Mouse (Mus musculus): ENCODE results near the gene Anxa9. TPM values are rescaled to one million over a fixed set of nuclear protein-coding genes. Genes with fewer than 3 reads are reported as not detected.

The Anxa9 gene
- polyA plus RNA-seq, 1 experiment from 2014 or later = 0.47 TPM

DNA sequence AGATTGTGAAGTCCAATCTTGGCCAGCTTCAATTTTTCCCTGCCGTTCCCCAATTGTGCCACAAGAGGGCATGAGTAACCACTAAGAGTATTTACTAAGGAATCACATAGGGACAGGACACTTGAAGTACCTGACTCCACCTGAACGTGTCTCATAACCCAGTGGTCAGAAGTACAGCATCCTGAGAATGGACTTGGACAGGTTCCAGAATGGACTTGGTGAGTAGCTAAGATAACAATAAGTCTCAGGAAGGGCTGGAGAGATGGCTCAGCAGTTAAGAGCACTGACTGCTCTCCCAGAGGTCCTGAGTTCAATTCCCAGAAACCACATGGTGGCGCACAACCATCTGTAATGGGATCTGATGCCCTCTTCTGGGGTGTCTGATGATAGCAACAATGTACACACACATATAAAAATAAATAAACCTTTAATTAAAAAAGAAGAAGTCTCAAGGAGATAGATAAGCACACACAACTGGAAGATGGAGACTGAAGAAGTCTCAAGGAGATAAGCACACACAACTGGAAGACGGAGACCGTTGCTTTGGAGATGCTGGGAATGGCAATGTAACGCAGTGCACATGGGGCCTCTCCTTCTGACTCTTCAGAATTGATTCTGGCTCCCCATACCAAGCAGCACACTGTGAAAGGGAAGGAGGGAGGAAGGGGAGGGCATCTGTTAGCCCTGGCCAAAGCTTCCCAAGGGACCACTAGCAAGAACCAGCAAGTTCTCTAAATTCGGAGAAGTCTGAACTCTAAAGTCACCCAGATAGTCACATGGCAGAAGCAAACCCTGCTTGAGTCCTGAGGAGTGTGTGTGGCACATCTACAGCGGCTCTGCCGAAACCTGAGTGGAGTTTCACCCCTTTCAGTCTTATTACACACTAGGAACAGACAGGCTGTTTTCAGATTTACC is 4.2 kb upstream of the Anxa9 start:
- H3K4me3 ChIP-seq = no peak overlapping the region
- H3K4me1 ChIP-seq (replicated peaks) = peaks cover 14% of the 10 kb centered on the region
- no peak overlapping the region for H3K9ac ChIP-seq
- H3K27ac ChIP-seq (replicated peaks) = no peak overlapping the region
- H3K27me3 ChIP-seq = no peaks in the 10 kb centered on the region
- no peak for ATAC-seq (ENCODE audit: low FRiP score, low read depth)
- no peaks in the 10 kb centered on the region for H3K36me3 ChIP-seq
- WGBS = 63% methylated on average over 9 of the region's 9 CpGs
- H3K4me2 ChIP-seq = no peak overlapping the region
- H3K9me3 ChIP-seq = no peaks in the 10 kb centered on the region

DNA sequence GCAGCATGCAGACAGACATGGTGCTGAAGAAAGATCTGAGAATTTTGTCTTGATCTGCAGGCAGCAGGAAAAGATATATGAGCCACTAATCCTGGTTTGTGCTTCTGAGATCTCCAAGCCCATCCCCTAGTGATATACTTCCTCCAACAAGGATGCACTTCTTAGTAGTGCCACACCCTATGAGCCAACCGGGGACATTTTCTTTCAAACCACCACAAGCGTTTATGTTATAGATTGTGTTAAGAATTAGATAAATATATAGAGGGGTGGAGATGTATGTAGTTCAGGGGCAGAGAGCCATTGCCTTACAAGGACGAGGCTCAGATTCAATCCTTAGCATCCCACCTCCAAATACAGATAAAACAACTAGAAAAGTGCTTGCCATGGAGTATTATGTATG is 3.5 kb upstream of the Anxa9 start:
- Histone ChIP-seq H3K36me3 (no peaks in the 10 kb centered on the region), H3K27me3 (no peaks in the 10 kb centered on the region), H3K27ac (replicated peaks) (no peak overlapping the region), H3K4me1 (replicated peaks) (peaks cover 8% of the 10 kb centered on the region), H3K9me3 (no peaks in the 10 kb centered on the region), H3K4me2 (no peak overlapping the region), H3K4me3 (no peak overlapping the region), H3K9ac (no peak overlapping the region)
- 72% methylated on average over 3 of the region's 3 CpGs for WGBS
- no peak for ATAC-seq (ENCODE audit: low FRiP score, low read depth)

DNA sequence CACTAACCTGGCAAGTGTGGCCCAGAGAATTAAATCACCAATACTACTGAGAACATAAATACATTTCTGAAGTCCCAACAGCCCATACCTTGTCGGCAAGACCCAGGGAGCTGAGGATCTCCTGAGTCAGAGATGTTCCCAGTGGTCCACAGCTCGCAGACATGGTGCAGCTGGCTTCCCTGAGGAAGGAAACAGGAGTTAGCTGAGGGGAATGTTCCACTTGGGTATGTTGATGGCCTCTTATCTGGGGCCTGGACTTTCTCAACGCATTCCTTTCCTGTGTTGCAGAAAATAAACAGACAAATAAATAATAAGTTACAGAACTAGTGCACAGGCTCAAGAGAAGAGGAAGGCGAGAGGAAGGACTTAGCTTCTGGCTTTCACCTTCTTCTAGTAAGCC is 732 bp downstream of the Anxa9 start:
- H3K27ac ChIP-seq (replicated peaks) = no peak overlapping the region
- H3K4me1 ChIP-seq (replicated peaks) = no peaks in the 10 kb centered on the region
- H3K27me3 ChIP-seq = no peaks in the 10 kb centered on the region
- no peak overlapping the region for H3K4me2 ChIP-seq
- no peaks in the 10 kb centered on the region for H3K36me3 ChIP-seq
- no peak overlapping the region for H3K4me3 ChIP-seq
- H3K9me3 ChIP-seq = no peaks in the 10 kb centered on the region
- H3K9ac ChIP-seq = no peak overlapping the region
- ATAC-seq (ENCODE audit: low FRiP score, low read depth) = no peak
- 85% methylated on average over 4 of the region's 4 CpGs for WGBS

DNA sequence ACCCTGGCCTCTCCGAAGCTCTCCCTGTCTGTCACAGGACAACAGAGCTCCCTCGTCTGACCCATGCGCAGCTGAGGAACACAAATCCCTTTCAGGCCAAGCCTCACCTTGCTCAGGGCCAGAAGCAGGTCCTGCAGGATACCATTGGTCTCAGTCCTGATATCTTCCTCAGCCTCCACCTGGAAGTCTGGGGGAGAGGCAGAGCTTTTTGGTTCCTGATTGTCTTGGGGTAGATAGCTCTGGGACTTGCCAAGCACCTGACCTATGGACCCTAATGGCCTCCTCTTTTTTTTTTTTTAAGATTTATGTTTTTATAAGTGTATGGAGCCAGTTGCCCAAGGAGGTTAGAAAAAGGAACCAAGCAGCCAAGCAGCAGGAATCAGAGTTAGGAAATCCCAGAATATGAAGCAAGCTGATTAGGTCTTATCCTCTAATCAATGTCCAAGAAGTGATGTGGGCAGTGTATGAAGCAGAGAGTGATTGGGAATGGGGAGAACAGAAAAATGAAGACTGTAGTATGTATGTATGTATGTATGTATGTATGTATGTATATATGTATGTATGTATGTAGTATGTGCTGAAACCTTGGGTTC is 5.7 kb downstream of the Anxa9 start:
- Histone ChIP-seq H3K4me2 (no peak overlapping the region), H3K36me3 (no peaks in the 10 kb centered on the region), H3K27me3 (no peaks in the 10 kb centered on the region), H3K27ac (replicated peaks) (no peak overlapping the region), H3K9me3 (no peaks in the 10 kb centered on the region), H3K4me3 (no peak overlapping the region), H3K4me1 (replicated peaks) (no peaks in the 10 kb centered on the region), H3K9ac (no peak overlapping the region)
- no peak for ATAC-seq (ENCODE audit: low FRiP score, low read depth)
- WGBS = 88% methylated on average over 3 of the region's 3 CpGs

DNA sequence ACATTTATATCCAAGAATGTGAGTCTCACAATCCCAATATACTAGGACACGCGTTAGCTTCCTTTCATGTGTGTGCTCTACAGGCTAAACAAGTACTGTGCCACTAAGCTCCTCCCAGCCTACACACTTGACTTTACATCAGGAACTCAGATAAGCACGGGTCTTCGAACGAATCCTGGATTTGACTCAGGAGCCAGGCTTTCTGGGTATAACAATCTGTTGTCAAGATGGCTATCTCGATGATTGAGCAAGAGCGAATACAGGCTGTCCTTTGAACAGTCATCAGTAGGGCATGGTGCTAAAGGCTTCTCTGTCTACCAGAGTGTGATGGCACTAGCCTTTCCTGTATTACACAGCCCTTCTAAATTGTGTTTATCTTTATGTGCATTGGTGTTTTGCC is 9.0 kb downstream of the Anxa9 start:
- Histone ChIP-seq H3K36me3 (peaks cover 13% of the 10 kb centered on the region), H3K9me3 (no peaks in the 10 kb centered on the region), H3K27ac (replicated peaks) (no peak overlapping the region), H3K9ac (no peak overlapping the region), H3K4me1 (replicated peaks) (no peaks in the 10 kb centered on the region), H3K4me2 (no peak overlapping the region), H3K27me3 (no peaks in the 10 kb centered on the region), H3K4me3 (no peak overlapping the region)
- WGBS = 94% methylated on average over 7 of the region's 7 CpGs
- no peak for ATAC-seq (ENCODE audit: low FRiP score, low read depth)

DNA sequence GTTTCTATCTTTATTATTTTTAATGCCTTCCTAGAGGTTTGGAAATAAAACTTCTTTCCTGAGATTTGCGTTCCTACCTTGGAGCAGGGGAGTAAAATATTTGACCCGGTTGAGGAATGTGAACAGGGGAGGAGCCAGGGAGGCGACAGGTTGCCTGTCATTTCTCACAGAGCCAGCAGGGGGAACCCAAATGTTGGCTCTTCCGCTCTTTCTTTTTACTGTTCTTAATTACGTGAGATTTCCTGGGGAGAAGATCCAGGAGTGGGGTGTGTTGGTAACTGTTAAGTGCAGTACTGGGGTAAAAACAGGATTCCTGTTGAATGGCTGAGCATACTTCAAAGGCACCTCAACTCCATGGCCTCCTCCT is 10.9 kb downstream of the Anxa9 start:
- Histone ChIP-seq H3K36me3 (peaks cover 20% of the 10 kb centered on the region), H3K9me3 (no peaks in the 10 kb centered on the region), H3K27me3 (no peaks in the 10 kb centered on the region), H3K9ac (no peak overlapping the region), H3K4me3 (no peak overlapping the region), H3K4me2 (no peak overlapping the region), H3K27ac (replicated peaks) (no peak overlapping the region), H3K4me1 (replicated peaks) (no peaks in the 10 kb centered on the region)
- no peak for ATAC-seq (ENCODE audit: low FRiP score, low read depth)
- 13% methylated on average over 5 of the region's 5 CpGs for WGBS

DNA sequence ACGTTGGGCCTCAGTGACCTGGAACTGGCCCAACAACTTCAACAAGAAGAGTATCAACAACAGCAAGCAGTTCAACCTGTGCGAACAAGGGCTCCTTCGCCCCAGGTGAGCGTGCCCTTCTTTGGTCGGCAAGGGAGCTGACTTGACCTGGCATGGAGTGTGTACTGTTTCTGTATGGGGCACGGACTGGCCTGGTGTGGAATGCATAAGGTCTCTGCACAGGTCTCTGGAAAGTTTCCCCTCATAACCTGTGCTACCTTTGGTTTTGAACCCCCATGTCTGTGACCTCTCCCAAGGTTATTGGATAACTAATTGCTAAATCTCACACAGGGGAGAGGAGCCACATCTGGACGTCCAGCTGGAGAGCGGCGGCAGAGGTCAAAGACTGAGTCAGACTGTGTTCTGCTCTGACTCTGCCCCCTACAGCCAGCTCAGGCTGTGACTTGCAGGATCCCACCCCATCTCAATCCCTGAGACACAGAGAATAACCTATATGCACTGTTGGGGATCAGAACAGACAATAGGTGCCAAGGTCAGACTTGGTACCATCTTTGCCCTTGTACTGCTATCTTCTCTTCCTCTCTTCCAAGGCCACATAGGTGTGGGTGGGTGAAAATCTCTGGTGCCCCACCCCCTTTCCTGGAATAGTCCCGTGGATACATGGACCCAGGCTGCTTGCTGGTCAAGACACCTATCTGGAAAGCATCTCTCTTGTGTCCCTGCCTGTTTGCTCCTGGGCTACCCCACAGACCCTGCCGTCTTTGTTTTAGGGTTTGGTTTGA is 11.5 kb downstream of the Anxa9 start:
- no peaks in the 10 kb centered on the region for H3K9me3 ChIP-seq
- H3K27ac ChIP-seq (replicated peaks) = no peak overlapping the region
- H3K36me3 ChIP-seq = peaks cover 25% of the 10 kb centered on the region
- no peak overlapping the region for H3K4me2 ChIP-seq
- WGBS = 86% methylated on average over 11 of the region's 11 CpGs
- H3K4me3 ChIP-seq = no peak overlapping the region
- 0 out of 2 replicates have a peak, but pooled peaks have one; percentile 15 for ATAC-seq (ENCODE audit: low FRiP score, low read depth)
- no peaks in the 10 kb centered on the region for H3K4me1 ChIP-seq (replicated peaks)
- H3K27me3 ChIP-seq = no peaks in the 10 kb centered on the region
- no peak overlapping the region for H3K9ac ChIP-seq

DNA sequence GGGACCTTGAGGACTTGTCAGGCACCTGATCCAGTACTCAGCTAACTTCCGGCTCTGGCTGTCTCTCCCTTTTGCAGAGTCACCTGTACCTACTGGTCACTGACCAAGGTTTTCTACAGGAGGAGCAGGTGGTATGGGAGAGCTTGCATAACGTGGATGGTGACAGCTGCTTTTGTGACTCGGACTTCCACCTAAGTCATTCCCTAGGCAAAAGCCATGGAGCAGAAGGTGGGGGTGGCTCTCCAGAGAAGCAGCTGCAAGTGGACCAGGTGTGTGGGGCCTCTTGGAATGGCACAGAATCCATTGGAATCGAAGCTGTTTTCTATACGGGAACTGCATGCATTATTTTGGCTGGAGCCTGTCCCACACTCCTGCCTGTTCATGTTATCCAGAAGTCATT is 12.3 kb downstream of the Anxa9 start:
- Histone ChIP-seq H3K4me1 (replicated peaks) (no peaks in the 10 kb centered on the region), H3K36me3 (peaks cover 28% of the 10 kb centered on the region), H3K9ac (no peak overlapping the region), H3K9me3 (no peaks in the 10 kb centered on the region), H3K4me3 (no peak overlapping the region), H3K4me2 (no peak overlapping the region), H3K27ac (replicated peaks) (no peak overlapping the region), H3K27me3 (no peaks in the 10 kb centered on the region)
- 87% methylated on average over 5 of the region's 5 CpGs for WGBS
- ATAC-seq (ENCODE audit: low FRiP score, low read depth) = no peak

DNA sequence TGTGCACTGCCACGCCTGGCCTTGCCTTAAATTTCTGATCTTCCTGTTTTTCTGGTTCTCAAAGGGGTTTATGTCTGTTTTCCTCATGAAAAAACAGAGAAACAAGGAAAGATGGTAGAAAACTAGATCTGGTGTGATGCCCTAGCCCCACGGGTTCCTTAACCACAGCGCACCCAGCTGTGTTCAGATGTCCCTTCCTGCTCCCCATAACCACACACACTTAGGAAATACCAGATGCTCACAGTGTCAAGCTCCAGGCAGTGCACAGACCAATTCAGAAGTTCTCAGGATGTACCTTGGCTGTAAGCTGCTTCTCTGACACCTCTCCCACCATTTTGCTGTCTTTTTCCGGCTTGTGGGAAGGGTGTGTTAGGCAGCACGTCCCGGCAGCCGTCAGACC is 12.7 kb downstream of the Anxa9 start:
- Histone ChIP-seq H3K9me3 (no peaks in the 10 kb centered on the region), H3K9ac (no peak overlapping the region), H3K4me2 (no peak overlapping the region), H3K27me3 (no peaks in the 10 kb centered on the region), H3K4me1 (replicated peaks) (no peaks in the 10 kb centered on the region), H3K27ac (replicated peaks) (no peak overlapping the region), H3K4me3 (no peak overlapping the region), H3K36me3 (peaks cover 28% of the 10 kb centered on the region)
- 94% methylated on average over 7 of the region's 7 CpGs for WGBS
- no peak for ATAC-seq (ENCODE audit: low FRiP score, low read depth)

DNA sequence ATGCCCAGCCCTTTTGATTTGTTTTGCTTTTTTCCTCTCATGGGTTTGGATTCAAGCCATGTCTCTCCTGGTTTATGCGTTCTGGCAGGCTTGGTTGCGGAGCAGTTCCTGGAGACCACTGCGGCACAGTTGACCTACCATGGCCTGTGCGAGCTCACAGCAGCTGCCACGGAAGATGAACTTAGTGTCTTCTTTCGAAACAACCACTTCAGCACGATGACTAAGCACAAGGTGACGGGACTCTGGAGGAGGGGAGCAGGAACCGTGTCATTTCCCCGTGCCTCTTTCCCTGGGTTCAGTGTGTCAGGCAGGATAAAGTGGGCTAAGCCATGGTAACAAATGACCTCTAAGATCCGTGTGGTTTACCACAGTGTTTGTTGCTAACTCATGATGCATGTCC is 13.4 kb downstream of the Anxa9 start:
- ATAC-seq (ENCODE audit: low FRiP score, low read depth) = no peak
- H3K36me3 ChIP-seq = peaks cover 28% of the 10 kb centered on the region
- H3K27me3 ChIP-seq = no peaks in the 10 kb centered on the region
- H3K4me2 ChIP-seq = no peak overlapping the region
- H3K9me3 ChIP-seq = no peaks in the 10 kb centered on the region
- no peaks in the 10 kb centered on the region for H3K4me1 ChIP-seq (replicated peaks)
- H3K27ac ChIP-seq (replicated peaks) = no peak overlapping the region
- no peak overlapping the region for H3K9ac ChIP-seq
- 81% methylated on average over 11 of the region's 11 CpGs for WGBS
- no peak overlapping the region for H3K4me3 ChIP-seq

DNA sequence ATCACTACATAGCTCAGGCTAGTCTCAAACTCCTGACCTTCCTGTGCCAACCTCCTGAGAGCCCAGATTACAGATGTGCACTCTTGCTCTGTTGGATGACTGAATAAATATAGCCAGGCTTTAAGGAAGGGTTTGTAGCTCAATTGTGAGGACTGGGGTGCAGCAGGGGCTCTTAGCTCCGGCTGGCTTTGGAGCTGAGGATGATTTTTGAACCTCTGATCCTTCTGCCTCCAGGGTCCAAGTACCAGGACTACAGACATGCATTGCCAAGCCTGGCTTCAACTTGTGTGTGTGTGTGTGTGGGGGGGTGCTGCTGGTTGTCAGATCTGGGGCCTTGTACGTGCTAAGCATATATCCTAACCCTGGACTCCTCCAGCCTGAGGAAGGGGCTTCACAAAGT is 14.1 kb downstream of the Anxa9 start:
- Histone ChIP-seq H3K4me3 (no peak overlapping the region), H3K4me2 (no peak overlapping the region), H3K4me1 (replicated peaks) (no peaks in the 10 kb centered on the region), H3K36me3 (peaks cover 32% of the 10 kb centered on the region), H3K27ac (replicated peaks) (no peak overlapping the region), H3K9ac (no peak overlapping the region), H3K9me3 (no peaks in the 10 kb centered on the region), H3K27me3 (no peaks in the 10 kb centered on the region)
- 93% methylated on average over 2 of the region's 2 CpGs for WGBS
- no peak for ATAC-seq (ENCODE audit: low FRiP score, low read depth)

DNA sequence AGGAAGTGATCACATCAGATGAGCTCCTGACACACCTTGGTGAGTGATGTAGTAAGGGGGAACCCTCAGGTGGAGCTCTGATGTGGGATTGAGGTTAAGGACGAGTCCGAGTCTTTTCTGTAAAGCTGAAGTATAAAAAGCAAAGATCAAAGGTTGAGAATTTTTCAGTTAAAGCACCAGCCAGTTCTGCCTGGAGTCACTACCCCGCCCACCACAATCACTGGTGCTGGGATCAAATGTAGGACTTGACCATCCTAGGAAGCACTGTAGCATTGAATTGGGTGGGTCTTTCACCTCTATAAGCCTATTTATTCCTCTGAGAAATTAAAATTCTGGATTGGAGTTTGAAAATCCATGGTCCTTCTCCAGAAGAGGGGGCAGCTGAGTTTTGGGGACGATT is 15.9 kb downstream of the Anxa9 start:
- no peaks in the 10 kb centered on the region for H3K9me3 ChIP-seq
- H3K27ac ChIP-seq (replicated peaks) = no peak overlapping the region
- no peak overlapping the region for H3K9ac ChIP-seq
- H3K27me3 ChIP-seq = no peaks in the 10 kb centered on the region
- no peak overlapping the region for H3K4me3 ChIP-seq
- H3K4me2 ChIP-seq = no peak overlapping the region
- no peak for ATAC-seq (ENCODE audit: low FRiP score, low read depth)
- H3K36me3 ChIP-seq = peaks cover 36% of the 10 kb centered on the region
- no peaks in the 10 kb centered on the region for H3K4me1 ChIP-seq (replicated peaks)
- WGBS = 93% methylated on average over 4 of the region's 4 CpGs
